35 mouse cellular contexts compared by ENCODE assay signal in genomic region chr5:27895961-27896360, GRCm38 (mm10). TPM values are rescaled to one million over a fixed set of nuclear protein-coding genes. Genes with fewer than 3 reads are reported as not detected.
"Had no signal": no experiment of that assay in that cellular context is flagged by ENCODE, and none has a peak within 500 bp of the region (broad histone marks: within the 10 kb centered on the region; RNA-seq: fewer than 3 reads in every experiment).

No protein-coding gene starts in this region.

- DNase-seq: cerebellum, adult 2 months; cerebellum, adult 8-10 months; cerebellum, adult 9-10 months; cerebellum, adult 9-11 months; cerebellum, postnatal 10 days; cerebellum, postnatal 14 days; cerebellum, postnatal 25 days; cerebellum, postnatal 36 days; embryo, embryonic 11 days; forebrain, postnatal 0 days; gastrocnemius, adult 2 months; gastrocnemius, postnatal 10 days; gastrocnemius, postnatal 14 days; gastrocnemius, postnatal 25 days; gastrocnemius, postnatal 36 days; heart, adult 18-20 months; heart, adult 2 months had no signal

- H3K36me3 ChIP-seq: embryonic facial prominence, embryonic 10.5 days; embryonic facial prominence, embryonic 12.5 days; embryonic facial prominence, embryonic 13.5 days; embryonic facial prominence, embryonic 15.5 days; forebrain, embryonic 10.5 days; forebrain, embryonic 12.5 days; forebrain, embryonic 15.5 days had no signal

- H3K27ac ChIP-seq: embryonic facial prominence, embryonic 10.5 days; embryonic facial prominence, embryonic 12.5 days; embryonic facial prominence, embryonic 13.5 days; embryonic facial prominence, embryonic 15.5 days; forebrain, embryonic 10.5 days; forebrain, embryonic 12.5 days; forebrain, embryonic 13.5 days; forebrain, embryonic 15.5 days; gastrocnemius, adult 2 months; heart, adult 2 months had no signal

- H3K4me3 ChIP-seq: embryonic facial prominence, embryonic 10.5 days; embryonic facial prominence, embryonic 12.5 days; embryonic facial prominence, embryonic 13.5 days; embryonic facial prominence, embryonic 15.5 days; erythroblast, embryonic 14.5 days; forebrain, embryonic 10.5 days; forebrain, embryonic 12.5 days; forebrain, embryonic 13.5 days; forebrain, embryonic 15.5 days; gastrocnemius, adult 2 months; heart, adult 2 months had no signal

- H3K4me2 ChIP-seq: embryonic facial prominence, embryonic 12.5 days; embryonic facial prominence, embryonic 13.5 days; embryonic facial prominence, embryonic 15.5 days; forebrain, embryonic 12.5 days; forebrain, embryonic 13.5 days; forebrain, embryonic 15.5 days had no signal

- ATAC-seq: forebrain, embryonic 13.5 days; forebrain, embryonic 14.5 days; forebrain, embryonic 15.5 days; forebrain, embryonic 16.5 days; forebrain, postnatal 0 days had no signal

- H3K9ac ChIP-seq: embryonic facial prominence, embryonic 12.5 days; embryonic facial prominence, embryonic 13.5 days; embryonic facial prominence, embryonic 15.5 days; forebrain, embryonic 12.5 days; forebrain, embryonic 13.5 days; forebrain, embryonic 15.5 days; forebrain, postnatal 0 days had no signal

- H3K27me3 ChIP-seq: embryonic facial prominence, embryonic 12.5 days; embryonic facial prominence, embryonic 13.5 days; embryonic facial prominence, embryonic 15.5 days; forebrain, embryonic 12.5 days; forebrain, embryonic 13.5 days; forebrain, embryonic 15.5 days had no signal

- H3K9me3 ChIP-seq: embryonic facial prominence, embryonic 10.5 days; embryonic facial prominence, embryonic 12.5 days; embryonic facial prominence, embryonic 13.5 days; embryonic facial prominence, embryonic 15.5 days; forebrain, embryonic 10.5 days; forebrain, embryonic 12.5 days; forebrain, embryonic 13.5 days; forebrain, embryonic 15.5 days had no signal

- H3K4me1 ChIP-seq: embryonic facial prominence, embryonic 10.5 days; embryonic facial prominence, embryonic 12.5 days; embryonic facial prominence, embryonic 13.5 days; embryonic facial prominence, embryonic 15.5 days; forebrain, embryonic 10.5 days; forebrain, embryonic 12.5 days; forebrain, embryonic 13.5 days; forebrain, embryonic 15.5 days had no signal

RNA-seq across cellular contexts. Expression of gene Htr5a, which starts 54.0 kb away (rescaled TPM):
- total RNA-seq: common myeloid progenitor, adult 5-6 weeks; gastrocnemius, adult 18-20 months; gastrocnemius, adult 2 months; gastrocnemius, adult 8-10 months; gastrocnemius, postnatal 14 days; gastrocnemius, postnatal 25 days; gastrocnemius, postnatal 36 days; gastrocnemius, postnatal 4 days; heart, adult 18-20 months; heart, adult 2 months had no signal
- polyA plus RNA-seq: embryonic facial prominence, embryonic 10.5 days; embryonic facial prominence, embryonic 11.5 days; embryonic facial prominence, embryonic 13.5 days; embryonic facial prominence, embryonic 15.5 days; erythroblast, embryonic 14.5 days; forebrain, embryonic 10.5 days; forebrain, embryonic 11.5 days; gonadal fat pad, adult 2 months; heart, adult 2 months had no signal
